Mouse (Mus musculus): ENCODE data around the gene Scn3b. TPM values are rescaled to one million over a fixed set of nuclear protein-coding genes. Genes with fewer than 3 reads are reported as not detected.

The Scn3b gene
- polyA plus RNA-seq, 1 experiment from 2014 or later: 42.9 TPM

- no peaks in the 10 kb centered on the region for H3K27me3 ChIP-seq (replicated peaks; ENCODE audit: control insufficient read depth, insufficient read depth, low read length)
- H3K36me3 ChIP-seq (ENCODE audit: control insufficient read depth, insufficient read depth, low read length): no peaks in the 10 kb centered on the region
- ATAC-seq (ENCODE audit: low read depth) (no peak), DNase-seq (ENCODE audit: low spot score) (no peak)
- H3K9ac ChIP-seq (ENCODE audit: low read depth, low read length): no peak overlapping the region
- no peak overlapping the region for H3K4me2 ChIP-seq (ENCODE audit: low read depth, low read length)
- WGBS: 80% methylated on average over 6 of the region's 6 CpGs
- H3K9me3 ChIP-seq (ENCODE audit: control insufficient read depth, low read length): no peaks in the 10 kb centered on the region
- H3K4me1 ChIP-seq (ENCODE audit: control insufficient read depth, insufficient read depth, low read length): peaks cover 12% of the 10 kb centered on the region
- H3K4me3 ChIP-seq (ENCODE audit: low read depth, low read length): no peak overlapping the region
- no peak overlapping the region for H3K27ac ChIP-seq (replicated peaks; ENCODE audit: low read depth, low read length)
Measured at GRCm38 (mm10) chr9:40323773-40324172, 54.8 kb downstream of the Scn3b start.

DNA sequence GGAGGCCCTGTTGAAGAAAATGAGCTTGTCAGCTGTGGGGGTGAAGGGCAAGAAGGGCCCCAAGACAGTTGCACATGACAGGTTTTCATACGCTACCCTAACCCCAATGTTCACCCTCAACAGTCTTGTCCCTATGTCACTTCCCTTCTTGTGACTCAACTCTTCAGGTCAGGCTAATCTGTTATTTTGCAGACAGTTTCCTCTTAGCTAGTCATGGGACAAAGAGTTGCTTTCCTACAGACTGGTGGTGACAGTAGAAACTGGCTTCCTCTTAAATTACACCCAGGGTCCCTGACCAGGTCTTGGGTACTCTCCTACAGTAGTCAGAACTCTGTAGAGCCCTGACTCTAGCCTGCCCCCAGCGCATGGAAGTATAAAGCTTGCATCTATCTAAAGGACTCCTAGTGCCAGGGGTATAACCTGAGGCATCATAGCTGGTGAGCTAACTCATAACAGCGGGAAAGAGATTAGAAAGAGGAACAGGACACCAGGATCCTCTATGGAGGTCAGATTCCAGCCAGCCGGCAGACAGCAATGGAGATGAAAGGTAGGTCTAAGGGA, 55.3 kb downstream of the Scn3b start:
- H3K4me1 ChIP-seq (ENCODE audit: control insufficient read depth, insufficient read depth, low read length): peaks cover 12% of the 10 kb centered on the region
- ATAC-seq (ENCODE audit: low read depth) (no peak), DNase-seq (ENCODE audit: low spot score) (no peak)
- H3K36me3 ChIP-seq (ENCODE audit: control insufficient read depth, insufficient read depth, low read length): no peaks in the 10 kb centered on the region
- H3K9me3 ChIP-seq (ENCODE audit: control insufficient read depth, low read length): no peaks in the 10 kb centered on the region
- H3K27me3 ChIP-seq (replicated peaks; ENCODE audit: control insufficient read depth, insufficient read depth, low read length): no peaks in the 10 kb centered on the region
- no peak overlapping the region for H3K4me3 ChIP-seq (ENCODE audit: low read depth, low read length)
- no peak overlapping the region for H3K27ac ChIP-seq (replicated peaks; ENCODE audit: low read depth, low read length)
- no peak overlapping the region for H3K9ac ChIP-seq (ENCODE audit: low read depth, low read length)
- no peak overlapping the region for H3K4me2 ChIP-seq (ENCODE audit: low read depth, low read length)
- WGBS: 84% methylated on average over 4 of the region's 4 CpGs

GRCm38 (mm10) chr9:40324826-40325225, 55.8 kb downstream of the Scn3b start:
- H3K4me3 ChIP-seq (ENCODE audit: low read depth, low read length): no peak overlapping the region
- no peak for ATAC-seq (ENCODE audit: low read depth)
- no peak for DNase-seq (ENCODE audit: low spot score)
- WGBS: 95% methylated on average over 6 of the region's 6 CpGs
- no peaks in the 10 kb centered on the region for H3K36me3 ChIP-seq (ENCODE audit: control insufficient read depth, insufficient read depth, low read length)
- H3K27ac ChIP-seq (replicated peaks; ENCODE audit: low read depth, low read length): no peak overlapping the region
- no peaks in the 10 kb centered on the region for H3K9me3 ChIP-seq (ENCODE audit: control insufficient read depth, low read length)
- peaks cover 12% of the 10 kb centered on the region for H3K4me1 ChIP-seq (ENCODE audit: control insufficient read depth, insufficient read depth, low read length)
- H3K9ac ChIP-seq (ENCODE audit: low read depth, low read length): no peak overlapping the region
- no peak overlapping the region for H3K4me2 ChIP-seq (ENCODE audit: low read depth, low read length)
- no peaks in the 10 kb centered on the region for H3K27me3 ChIP-seq (replicated peaks; ENCODE audit: control insufficient read depth, insufficient read depth, low read length)

- DNase-seq (ENCODE audit: low spot score): peak; percentile 38
- H3K4me2 ChIP-seq (ENCODE audit: low read depth, low read length): no peak overlapping the region
- WGBS: 40% methylated on average over 7 of the region's 7 CpGs
- H3K36me3 ChIP-seq (ENCODE audit: control insufficient read depth, insufficient read depth, low read length): no peaks in the 10 kb centered on the region
- no peak overlapping the region for H3K27ac ChIP-seq (replicated peaks; ENCODE audit: low read depth, low read length)
- H3K4me1 ChIP-seq (ENCODE audit: control insufficient read depth, insufficient read depth, low read length): peaks cover 5% of the 10 kb centered on the region
- H3K4me3 ChIP-seq (ENCODE audit: low read depth, low read length): no peak overlapping the region
- no peak for ATAC-seq (ENCODE audit: low read depth)
- H3K27me3 ChIP-seq (replicated peaks; ENCODE audit: control insufficient read depth, insufficient read depth, low read length): no peaks in the 10 kb centered on the region
- H3K9me3 ChIP-seq (ENCODE audit: control insufficient read depth, low read length): no peaks in the 10 kb centered on the region
- no peak overlapping the region for H3K9ac ChIP-seq (ENCODE audit: low read depth, low read length)
Measured at GRCm38 (mm10) chr9:40326260-40326915, 57.4 kb downstream of the Scn3b start.

DNA sequence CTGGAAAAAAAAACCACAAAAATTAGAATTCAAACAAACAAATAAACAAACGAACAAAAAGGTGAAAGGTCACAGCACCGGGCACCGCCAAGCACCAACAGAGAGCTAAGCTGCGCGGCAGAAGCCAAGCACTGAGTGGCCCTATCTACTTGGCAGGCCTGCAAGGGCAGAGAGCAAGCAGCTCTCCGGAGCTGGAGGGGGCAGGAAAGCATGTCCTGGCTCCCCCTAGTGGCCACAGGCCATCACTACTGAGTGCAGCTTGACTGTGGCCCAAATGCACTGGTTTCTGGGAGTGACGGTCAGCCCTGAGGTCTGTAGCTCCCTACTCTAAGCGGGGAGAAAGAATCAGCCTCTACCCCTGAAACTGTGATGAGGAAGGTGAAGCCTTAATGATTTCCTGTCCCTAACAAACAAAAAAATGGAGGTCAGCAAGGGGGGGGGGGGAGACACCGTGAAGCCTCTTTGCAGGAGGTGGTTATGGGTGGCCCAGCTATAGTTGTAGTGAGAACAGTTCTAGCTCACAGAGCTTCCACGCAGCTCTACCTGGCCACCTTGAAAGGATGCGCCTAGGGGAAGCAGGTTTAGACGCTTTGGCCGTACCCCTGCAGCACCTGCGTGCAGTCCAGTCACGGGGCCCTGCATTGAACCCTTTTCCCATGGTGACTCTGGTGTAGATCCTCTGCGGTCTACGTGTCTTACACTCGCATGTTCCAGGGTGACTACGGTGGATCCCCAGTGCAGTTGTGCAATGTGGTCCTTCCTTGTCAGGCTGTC, 61.8 kb downstream of the Scn3b start:
- peak; percentile 89 for DNase-seq (ENCODE audit: low spot score)
- no peak overlapping the region for H3K4me2 ChIP-seq (ENCODE audit: low read depth, low read length)
- peak; percentile 87 for ATAC-seq (ENCODE audit: low read depth)
- H3K27ac ChIP-seq (replicated peaks; ENCODE audit: low read depth, low read length): no peak overlapping the region
- WGBS: 56% methylated on average over 19 of the region's 19 CpGs
- H3K4me3 ChIP-seq (ENCODE audit: low read depth, low read length): no peak overlapping the region
- H3K36me3 ChIP-seq (ENCODE audit: control insufficient read depth, insufficient read depth, low read length): no peaks in the 10 kb centered on the region
- no peaks in the 10 kb centered on the region for H3K27me3 ChIP-seq (replicated peaks; ENCODE audit: control insufficient read depth, insufficient read depth, low read length)
- no peaks in the 10 kb centered on the region for H3K9me3 ChIP-seq (ENCODE audit: control insufficient read depth, low read length)
- H3K4me1 ChIP-seq (ENCODE audit: control insufficient read depth, insufficient read depth, low read length): no peaks in the 10 kb centered on the region
- no peak overlapping the region for H3K9ac ChIP-seq (ENCODE audit: low read depth, low read length)

GRCm38 (mm10) chr9:40331411-40332286, 62.6 kb downstream of the Scn3b start:
- Histone ChIP-seq H3K4me3 (ENCODE audit: low read depth, low read length) (no peak overlapping the region), H3K9me3 (ENCODE audit: control insufficient read depth, low read length) (no peaks in the 10 kb centered on the region), H3K9ac (ENCODE audit: low read depth, low read length) (no peak overlapping the region), H3K4me2 (ENCODE audit: low read depth, low read length) (no peak overlapping the region), H3K36me3 (ENCODE audit: control insufficient read depth, insufficient read depth, low read length) (no peaks in the 10 kb centered on the region), H3K4me1 (ENCODE audit: control insufficient read depth, insufficient read depth, low read length) (no peaks in the 10 kb centered on the region), H3K27ac (replicated peaks; ENCODE audit: low read depth, low read length) (no peak overlapping the region), H3K27me3 (replicated peaks; ENCODE audit: control insufficient read depth, insufficient read depth, low read length) (no peaks in the 10 kb centered on the region)
- ATAC-seq (ENCODE audit: low read depth): no peak
- WGBS: 86% methylated on average over 13 of the region's 15 CpGs
- DNase-seq (ENCODE audit: low spot score): peak; percentile 21

DNA sequence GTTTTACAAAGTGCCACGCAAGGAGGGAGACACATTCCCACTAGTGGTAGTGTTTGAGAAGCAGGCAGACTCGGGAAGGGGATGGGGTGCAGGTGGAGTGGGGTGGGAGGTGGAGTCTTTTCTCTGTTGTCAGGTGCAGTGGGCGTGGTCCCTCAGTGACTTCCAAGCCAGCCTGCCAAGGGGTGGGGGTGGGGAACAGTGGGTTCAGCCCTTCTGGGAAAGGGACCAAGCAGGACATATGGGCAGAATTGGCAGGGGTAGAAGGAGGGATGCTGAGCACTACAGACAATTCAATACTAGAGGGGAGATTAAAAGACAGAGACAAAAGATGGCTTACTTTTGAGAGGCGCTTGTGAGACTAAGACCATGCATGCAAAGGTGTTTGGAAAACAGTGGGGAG, 63.3 kb downstream of the Scn3b start:
- Histone ChIP-seq H3K9me3 (ENCODE audit: control insufficient read depth, low read length) (no peaks in the 10 kb centered on the region), H3K27ac (replicated peaks; ENCODE audit: low read depth, low read length) (no peak overlapping the region), H3K9ac (ENCODE audit: low read depth, low read length) (no peak overlapping the region), H3K36me3 (ENCODE audit: control insufficient read depth, insufficient read depth, low read length) (no peaks in the 10 kb centered on the region), H3K4me2 (ENCODE audit: low read depth, low read length) (no peak overlapping the region), H3K4me3 (ENCODE audit: low read depth, low read length) (no peak overlapping the region), H3K27me3 (replicated peaks; ENCODE audit: control insufficient read depth, insufficient read depth, low read length) (no peaks in the 10 kb centered on the region), H3K4me1 (ENCODE audit: control insufficient read depth, insufficient read depth, low read length) (no peaks in the 10 kb centered on the region)
- WGBS: 83% methylated on average over 4 of the region's 4 CpGs
- DNase-seq (ENCODE audit: low spot score): no peak
- no peak for ATAC-seq (ENCODE audit: low read depth)

All from embryonic facial prominence, embryonic 14.5 days (tissue).